Mouse (Mus musculus): ENCODE measurements around the gene Krt83. TPM values are rescaled to one million over a fixed set of nuclear protein-coding genes. Genes with fewer than 3 reads are reported as not detected.

The Krt83 gene
- polyA plus RNA-seq (2012; rRNA removed): not detected in 2 replicates

GRCm38 (mm10) chr15:101491431-101491830 is at the start of gene Krt83:
TSS of gene Krt83 (minus strand) at chr15:101491512.

GRCm38 (mm10) chr15:101532720-101533119 is 41.4 kb upstream of the Krt83 start, which contains the start of gene Krt84:
TSS of gene Krt84 (minus strand) at chr15:101532820.

GRCm38 (mm10) chr15:101517161-101517560 is 25.8 kb upstream of the Krt83 start, which contains the start of gene Gm49425:
TSS of gene Gm49425 (minus strand) at chr15:101517261.

GRCm38 (mm10) chr15:101472952-101473528 is 18.3 kb downstream of the Krt83 start, which contains the start of gene Krt86:
TSS of gene Krt86 (plus strand) at chr15:101473478.

GRCm38 (mm10) chr15:101463651-101464050 is 27.7 kb downstream of the Krt83 start, which contains the start of gene Krt81:
TSS of gene Krt81 (minus strand) at chr15:101463751.

GRCm38 (mm10) chr15:101447444-101447843 is 43.9 kb downstream of the Krt83 start, which contains the start of gene Krt88:
TSS of gene Krt88 (plus strand) at chr15:101447744.

GRCm38 (mm10) chr15:101438555-101438954 is 52.8 kb downstream of the Krt83 start, which contains the start of gene Krt87:
TSS of gene Krt87 (minus strand) at chr15:101438804.

Other genes starting within 250 kb of the Krt83 start
- 7.8 and 8.5 TPM in 2 replicates for gene Nr4a1, start 237.2 kb downstream of the Krt83 start, polyA plus RNA-seq (2012; rRNA removed)
- 71.2 and 75.3 TPM in 2 replicates for gene Atg101, start 207.2 kb downstream of the Krt83 start, polyA plus RNA-seq (2012; rRNA removed)
- gene 6030408B16Rik, start 198.3 kb downstream of the Krt83 start, polyA plus RNA-seq (2012; rRNA removed): 0.31 and 0.32 TPM in 2 replicates
- gene Krt80, start 121.3 kb downstream of the Krt83 start, polyA plus RNA-seq (2012; rRNA removed): 0.25 and 4.2 TPM in 2 replicates
- 0.55 and 21.6 TPM in 2 replicates for gene Krt7, start 80.5 kb downstream of the Krt83 start, polyA plus RNA-seq (2012; rRNA removed)
- 0.34 and 0.45 TPM in 2 replicates for gene Krt87, start 52.7 kb downstream of the Krt83 start, polyA plus RNA-seq (2012; rRNA removed)
- not detected in 2 replicates for gene Krt88, start 43.8 kb downstream of the Krt83 start, polyA plus RNA-seq (2012; rRNA removed)
- gene Krt81, start 27.8 kb downstream of the Krt83 start, polyA plus RNA-seq (2012; rRNA removed): 0.04 and 0.13 TPM in 2 replicates
- 0.04 and 0.05 TPM in 2 replicates for gene Krt86, start 18.0 kb downstream of the Krt83 start, polyA plus RNA-seq (2012; rRNA removed)
- gene Gm49425, start 25.7 kb upstream of the Krt83 start, polyA plus RNA-seq (2012; rRNA removed): not detected in 2 replicates
- not detected in 2 replicates for gene Krt84, start 41.3 kb upstream of the Krt83 start, polyA plus RNA-seq (2012; rRNA removed)
- gene Krt82, start 59.2 kb upstream of the Krt83 start, polyA plus RNA-seq (2012; rRNA removed): not detected in 2 replicates
- 0.15 and 0.16 TPM in 2 replicates for gene Krt90, start 71.4 kb upstream of the Krt83 start, polyA plus RNA-seq (2012; rRNA removed)
- gene Krt75, start 82.4 kb upstream of the Krt83 start, polyA plus RNA-seq (2012; rRNA removed): 0.07 and 0.09 TPM in 2 replicates
- gene Gm5414, start 136.7 kb upstream of the Krt83 start, polyA plus RNA-seq (2012; rRNA removed): not detected in 2 replicates
- not detected in 2 replicates for gene Gm5478, start 155.9 kb upstream of the Krt83 start, polyA plus RNA-seq (2012; rRNA removed)
- gene Krt6b, start 188.8 kb upstream of the Krt83 start, polyA plus RNA-seq (2012; rRNA removed): 0.41 TPM in 1 of 2 replicates, not detected in the other
- 0.04 and 40.9 TPM in 2 replicates for gene Krt6a, start 202.8 kb upstream of the Krt83 start, polyA plus RNA-seq (2012; rRNA removed)
- 0.08 and 1.1 TPM in 2 replicates for gene Krt5, start 221.4 kb upstream of the Krt83 start, polyA plus RNA-seq (2012; rRNA removed)

All from central nervous system, embryonic 18 days (tissue).